Mouse (Mus musculus): ENCODE data around the gene Rabggtb. TPM values are rescaled to one million over a fixed set of nuclear protein-coding genes. Genes with fewer than 3 reads are reported as not detected.

The Rabggtb gene
- total and polyA plus RNA-seq, 3 experiments: 223 to 316 (median 256) TPM

GRCm38 (mm10) chr3:153943003-153943640 is 30.3 kb upstream of the Rabggtb start:
- H3K4me3 ChIP-seq (replicated peaks in 1 of 3; ENCODE audit: low read depth in 2 of 3, low read length in 2 of 3, poor library complexity in 1 of 3): peak overlapping the region; percentile 69 to 92 (median 75)
- TF ChIP-seq MAZ (IDR thresholded peaks at IDR 0.05; ENCODE audit: low read depth, low read length) (no peak), MAFK (IDR thresholded peaks at IDR 0.05; ENCODE audit: insufficient replicate concordance, low read length) (no peak), ETS1 (conservative IDR thresholded peaks at IDR 0.05; ENCODE audit: low read depth, low read length) (no peak), MXI1 (IDR thresholded peaks at IDR 0.05; ENCODE audit: low read depth, low read length) (no peak), RAD21 (IDR thresholded peaks at IDR 0.05; ENCODE audit: low read depth, low read length) (no peak), USF1 (IDR thresholded peaks at IDR 0.05; ENCODE audit: low read depth, low read length) (no peak), MAX (IDR thresholded peaks at IDR 0.05; ENCODE audit: low read length) (no peak), IRF4 (IDR thresholded peaks at IDR 0.05; ENCODE audit: low read depth, low read length) (no peak), NELFE (IDR thresholded peaks at IDR 0.05; ENCODE audit: low read depth, low read length) (no peak), BHLHE40 (IDR thresholded peaks at IDR 0.05; ENCODE audit: low read depth, low read length) (no peak), ZKSCAN1 (IDR thresholded peaks at IDR 0.05; ENCODE audit: borderline replicate concordance, low read depth, low read length) (no peak), PAX5 (IDR thresholded peaks at IDR 0.05; ENCODE audit: low read length) (no peak), EP300 (IDR thresholded peaks at IDR 0.05; ENCODE audit: low read length) (no peak), ZC3H11A (IDR thresholded peaks at IDR 0.05; ENCODE audit: low read depth, low read length) (no peak), TCF12 (IDR thresholded peaks at IDR 0.05; ENCODE audit: low read depth, low read length) (no peak), NRF1 (IDR thresholded peaks at IDR 0.05; ENCODE audit: low read depth, low read length) (no peak), CHD2 (IDR thresholded peaks at IDR 0.05; ENCODE audit: low read length) (no peak)
- no peak for DNase-seq (ENCODE audit: extremely low read depth)
- H3K4me1 ChIP-seq (ENCODE audit: control insufficient read depth in 1 of 2, insufficient read depth in 2 of 2): peaks cover 2 to 35% of the 10 kb centered on the region in 2 experiments; a peak in 2 of 4 replicates
- H3K9me3 ChIP-seq (replicated peaks; ENCODE audit: low read length): no peaks in the 10 kb centered on the region
- H3K9ac ChIP-seq (ENCODE audit: insufficient read depth, low read depth): peak overlapping the region; percentile 47
- H3K79me2 ChIP-seq (replicated peaks; ENCODE audit: control insufficient read depth, extremely low read depth, insufficient read depth, poor library complexity, severe bottlenecking): peaks cover 13% of the 10 kb centered on the region
- in situ Hi-C loops (cut with MboI; ENCODE audit: low pct_ligation_motif_present, low pct_unique_long_range_greater_than_20kb, low sequenced_read_pairs) (no loop called here), dilution Hi-C loops (cut with MboI; ENCODE audit: extremely low pct_ligation_motif_present, extremely low pct_unique_long_range_greater_than_20kb, low sequenced_read_pairs) (no loop called here)
- H3K27ac ChIP-seq (ENCODE audit: insufficient read depth, low read depth): no peak overlapping the region
- H3K36me3 ChIP-seq (replicated peaks in 1 of 2; ENCODE audit: control insufficient read depth in 1 of 2, insufficient read depth in 1 of 2, low read length in 1 of 2): peaks cover 20 to 39% of the 10 kb centered on the region in 2 experiments
- peaks cover 1% of the 10 kb centered on the region for H3K27me3 ChIP-seq (replicated peaks)
- H3K4me2 ChIP-seq (ENCODE audit: insufficient read depth, low read depth, poor library complexity, severe bottlenecking): peak overlapping the region; percentile 66

DNA sequence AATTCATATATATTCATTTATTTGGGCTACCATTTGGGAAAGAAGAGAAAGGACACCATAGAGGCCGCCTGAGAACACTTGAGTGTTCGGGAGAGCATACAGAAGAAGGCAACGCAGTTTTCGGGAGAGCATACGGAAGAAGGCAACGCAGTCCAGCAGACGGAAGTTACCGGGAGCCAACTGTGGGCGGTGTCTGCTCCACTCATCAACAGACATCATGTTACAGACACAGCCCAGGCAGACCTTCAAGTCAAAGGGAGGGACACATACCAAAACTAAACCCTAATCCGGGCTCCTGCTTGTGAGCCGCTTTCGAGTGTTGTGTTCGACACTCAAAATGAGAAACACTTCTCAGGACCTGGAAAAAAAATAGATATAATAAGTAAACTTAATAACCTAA is 28.8 kb upstream of the Rabggtb start:
- H3K4me1 ChIP-seq (ENCODE audit: control insufficient read depth in 1 of 2, insufficient read depth in 2 of 2): peaks cover 2 to 32% of the 10 kb centered on the region in 2 experiments; a peak in 2 of 4 replicates

More for the DNA sequence above, 28.8 kb upstream of the Rabggtb start:
- in situ Hi-C loops (cut with MboI; ENCODE audit: low pct_ligation_motif_present, low pct_unique_long_range_greater_than_20kb, low sequenced_read_pairs): no loop called here
- H3K79me2 ChIP-seq (replicated peaks; ENCODE audit: control insufficient read depth, extremely low read depth, insufficient read depth, poor library complexity, severe bottlenecking): peaks cover 13% of the 10 kb centered on the region
- H3K27me3 ChIP-seq (replicated peaks): peaks cover 1% of the 10 kb centered on the region
- H3K27ac ChIP-seq (ENCODE audit: insufficient read depth, low read depth): no peak overlapping the region
- dilution Hi-C loops (cut with MboI; ENCODE audit: extremely low pct_ligation_motif_present, extremely low pct_unique_long_range_greater_than_20kb, low sequenced_read_pairs): no loop called here
- H3K9ac ChIP-seq (ENCODE audit: insufficient read depth, low read depth): no peak overlapping the region
- no peak for DNase-seq (ENCODE audit: extremely low read depth)
- H3K4me2 ChIP-seq (ENCODE audit: insufficient read depth, low read depth, poor library complexity, severe bottlenecking): no peak overlapping the region
- H3K9me3 ChIP-seq (replicated peaks; ENCODE audit: low read length): no peaks in the 10 kb centered on the region
- H3K36me3 ChIP-seq (replicated peaks in 1 of 2; ENCODE audit: control insufficient read depth in 1 of 2, insufficient read depth in 1 of 2, low read length in 1 of 2): peaks cover 34 to 54% of the 10 kb centered on the region in 2 experiments
- H3K4me3 ChIP-seq (replicated peaks in 1 of 3; ENCODE audit: low read depth in 2 of 3, low read length in 2 of 3, poor library complexity in 1 of 3): no peak overlapping the region
- TF ChIP-seq POLR2A (IDR thresholded peaks at IDR 0.05; ENCODE audit: low read depth, low read length): no peak

Measured in CH12.LX (cell line).